Mouse (Mus musculus): ENCODE measurements around the gene Foxp3. TPM values are rescaled to one million over a fixed set of nuclear protein-coding genes. Genes with fewer than 3 reads are reported as not detected.
A peak's percentile ranks its signal among the peaks of the same experiment; 100 is the strongest.

The Foxp3 gene
- total RNA-seq, 2 experiments from 2014 or later = 0.26 TPM; not detected in 1

DNA sequence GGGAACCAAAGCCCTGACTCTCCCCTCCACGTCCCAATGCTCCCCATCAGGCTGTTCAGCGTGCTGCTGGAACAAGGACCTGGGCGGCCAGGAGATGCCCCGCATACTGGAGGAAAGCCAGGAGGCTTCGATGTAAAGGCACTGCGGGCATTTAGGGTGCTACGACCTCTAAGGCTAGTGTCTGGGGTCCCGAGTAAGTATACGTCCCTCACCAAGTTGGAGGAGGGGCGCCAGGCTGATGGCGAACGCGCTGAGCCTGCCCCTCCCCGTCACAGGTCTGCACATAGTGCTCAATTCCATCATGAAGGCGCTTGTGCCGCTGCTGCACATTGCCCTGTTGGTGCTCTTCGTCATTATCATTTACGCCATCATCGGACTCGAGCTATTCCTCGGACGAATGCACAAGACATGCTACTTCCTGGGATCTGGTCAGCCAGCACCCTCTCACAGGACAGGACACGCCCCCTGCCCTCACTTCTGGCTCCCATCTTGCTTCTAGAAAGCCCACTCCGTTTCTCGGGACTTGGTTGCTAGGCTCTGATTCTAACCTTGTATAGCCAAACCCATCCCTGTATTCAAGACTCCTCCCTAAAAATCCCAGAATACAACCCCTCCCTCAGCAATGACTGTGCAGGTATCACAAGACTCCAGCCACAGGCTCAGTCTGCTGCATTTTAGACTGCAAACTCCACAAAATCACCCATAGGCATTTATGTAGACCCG, 37.3 kb downstream of the Foxp3 start:
- intact Hi-C loops (cut with DNase I) = no loop called here
- no peak for DNase-seq

DNA sequence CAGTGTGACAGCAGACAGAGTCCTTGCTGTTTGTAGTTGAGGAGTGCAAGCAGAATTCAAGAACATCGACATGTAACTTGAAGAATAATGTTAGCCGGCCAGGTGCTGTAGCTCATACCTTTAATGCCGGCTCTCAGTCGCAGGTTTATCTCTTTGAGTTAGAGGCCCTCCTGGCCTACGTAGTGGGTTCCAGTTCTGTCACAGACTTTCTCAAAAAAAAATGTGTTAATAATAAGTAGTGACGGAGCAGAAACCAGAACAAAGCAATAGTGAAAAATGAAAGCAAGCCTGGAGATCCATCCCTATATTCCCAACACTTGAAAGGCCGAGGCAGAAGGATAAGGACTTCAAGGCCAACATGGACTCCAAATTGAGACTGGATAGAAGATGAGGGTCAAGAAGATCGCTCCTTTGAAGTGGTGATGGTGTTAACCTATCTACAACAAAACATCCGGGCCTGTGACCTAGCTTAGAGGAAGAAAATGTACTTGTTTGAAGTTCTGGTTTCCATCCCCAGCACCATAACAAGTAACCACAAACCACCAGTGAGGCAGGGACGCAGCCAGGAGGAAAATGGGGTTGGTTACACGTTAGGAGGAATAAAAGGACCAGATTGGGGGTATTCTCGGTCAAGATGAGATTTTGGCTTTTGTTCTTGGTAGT, 44.6 kb downstream of the Foxp3 start:
- no peak for DNase-seq
- intact Hi-C loops (cut with DNase I) = no loop called here

DNA sequence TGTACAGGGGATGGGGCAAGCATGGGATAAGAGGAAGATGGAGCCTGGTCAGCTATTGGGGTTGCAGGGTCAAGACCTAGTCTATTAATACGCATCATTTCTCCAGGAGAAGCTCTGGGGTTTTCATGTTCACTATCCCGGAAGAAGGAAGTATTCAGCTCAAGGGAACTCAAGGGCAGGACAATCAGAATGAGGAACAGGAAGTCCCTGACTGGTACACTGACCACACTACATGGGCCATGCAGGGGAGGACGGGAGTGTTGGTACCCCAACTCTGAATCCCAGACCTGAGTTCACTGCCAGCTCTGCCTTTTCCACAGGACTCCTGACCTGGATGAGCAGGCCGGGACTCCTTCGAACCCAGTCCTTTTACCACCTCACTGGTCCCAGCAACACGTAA, 59.1 kb downstream of the Foxp3 start:
- intact Hi-C loops (cut with DNase I) = no loop called here
- DNase-seq = no peak

DNA sequence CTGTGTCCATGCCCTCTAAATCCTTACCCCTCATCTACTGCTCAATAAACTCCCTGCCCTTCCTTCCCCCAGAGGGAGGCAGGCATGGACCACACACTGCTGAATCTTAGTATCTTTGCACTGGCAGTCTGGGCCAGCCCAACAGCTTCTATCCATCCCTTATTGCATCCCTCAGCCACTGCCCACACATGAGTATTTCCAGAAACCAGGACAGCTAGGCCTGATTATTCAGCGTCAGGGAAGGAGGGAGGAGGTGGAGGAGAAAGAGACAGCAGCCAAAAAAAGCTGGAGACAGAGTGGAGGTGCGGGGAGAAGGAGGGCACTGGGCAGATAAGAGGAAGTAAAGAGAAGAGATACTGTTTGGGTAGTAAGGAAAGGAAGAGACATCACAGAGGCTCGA, 61.7 kb downstream of the Foxp3 start:
- no peak for DNase-seq
- intact Hi-C loops (cut with DNase I) = no loop called here

DNA sequence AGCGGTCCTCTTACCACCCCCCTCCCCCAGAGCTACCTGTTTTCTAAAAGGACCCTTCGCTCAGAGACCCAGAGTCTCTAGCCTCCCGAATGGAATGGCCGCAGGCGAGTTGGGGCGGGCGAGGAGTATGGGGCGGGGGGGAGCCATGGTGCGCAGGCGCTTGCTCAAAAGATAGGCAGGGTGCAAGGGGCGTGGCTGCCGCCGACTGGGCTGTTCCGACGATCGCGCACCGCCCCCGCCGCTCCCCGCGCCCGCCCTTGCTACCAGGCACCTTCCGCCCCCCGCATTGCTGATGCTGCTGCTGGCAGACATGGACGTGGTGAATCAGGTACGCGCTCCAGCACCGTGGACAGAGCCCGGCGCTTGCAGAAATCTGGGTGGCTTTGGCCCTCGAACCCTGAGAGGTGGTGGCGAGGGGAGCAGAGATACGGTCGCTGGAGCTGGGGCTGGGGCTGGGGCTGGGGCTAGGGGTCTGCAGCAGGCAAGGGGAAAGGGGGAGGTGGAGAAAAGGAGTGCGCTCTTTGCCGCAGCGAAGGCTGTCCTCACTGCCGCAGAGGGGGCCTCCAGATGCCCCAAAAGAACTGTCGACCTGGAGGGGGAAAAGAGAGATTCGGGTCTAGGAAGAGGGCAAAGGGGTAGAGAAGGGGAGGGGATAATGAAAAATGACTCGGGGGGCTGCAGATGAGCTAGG, 65.1 kb downstream of the Foxp3 start, which contains the start of gene Syp:
TSS of gene Syp (plus strand) at position 71 of the 691 bp plus-strand sequence.
- intact Hi-C loops (cut with DNase I) = no loop called here
- peak; percentile 90 for DNase-seq

DNA sequence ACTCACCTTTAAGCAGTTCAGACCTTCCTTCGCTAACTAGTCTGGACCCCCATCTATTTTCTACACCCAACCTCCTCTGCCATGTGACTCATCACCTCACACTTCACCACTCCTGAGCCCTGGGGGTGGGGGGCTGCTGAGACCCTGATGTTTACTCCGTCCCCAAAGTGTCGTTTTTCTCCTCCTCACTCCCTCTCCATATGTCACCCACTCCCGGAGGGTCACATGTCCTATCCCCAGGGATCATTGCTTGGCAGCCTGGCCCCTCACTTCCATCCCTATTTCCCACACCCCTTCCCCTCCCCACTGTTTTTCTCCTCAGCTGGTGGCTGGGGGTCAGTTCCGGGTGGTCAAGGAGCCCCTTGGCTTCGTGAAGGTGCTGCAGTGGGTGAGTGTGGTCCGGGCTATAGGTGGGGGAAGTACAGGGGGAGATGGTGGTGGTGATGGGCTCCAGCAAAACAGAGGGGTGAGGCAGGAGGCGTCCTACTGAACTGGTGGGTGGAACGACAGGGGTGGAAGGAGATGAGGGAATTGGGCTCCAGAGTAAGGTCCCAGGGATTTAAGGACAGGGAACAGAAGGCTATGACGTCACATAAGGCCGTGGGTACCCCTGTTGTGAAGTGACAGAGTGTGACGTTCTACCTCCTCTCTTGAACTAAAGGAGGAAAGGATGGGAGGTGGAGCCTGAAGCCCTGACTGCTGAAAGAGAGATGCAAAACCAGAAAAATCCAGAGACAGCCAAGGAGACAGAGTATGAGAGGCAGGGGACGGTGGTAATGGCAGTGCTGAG, 66.3 kb downstream of the Foxp3 start:
- intact Hi-C loops (cut with DNase I) = loop anchor here (10.0 kb wide), 2 partner anchors 165 to 215 kb away; no protein-coding TSS in a partner anchor
- DNase-seq = peak; percentile 47

DNA sequence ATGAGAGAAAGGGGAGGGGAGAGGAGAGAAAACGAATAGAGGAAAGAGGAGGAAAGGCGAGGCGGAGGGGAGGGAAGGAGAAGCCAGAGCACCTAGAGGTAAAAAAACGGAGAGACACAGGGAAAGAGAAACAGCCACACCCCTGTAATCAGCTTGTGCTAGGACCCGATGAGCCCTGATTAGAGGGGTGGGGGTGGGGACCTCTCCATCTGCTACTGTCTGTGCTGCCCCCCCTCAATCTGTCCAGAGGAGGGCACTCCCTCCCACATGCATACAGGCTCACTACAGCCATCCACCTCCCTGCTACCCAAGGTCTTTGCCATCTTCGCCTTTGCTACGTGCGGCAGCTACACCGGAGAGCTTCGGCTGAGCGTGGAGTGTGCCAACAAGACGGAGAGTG, 67.3 kb downstream of the Foxp3 start:
- peak; percentile 33 for DNase-seq
- intact Hi-C loops (cut with DNase I) = loop anchor here (10.0 kb wide), 2 partner anchors 166 to 216 kb away; no protein-coding TSS in a partner anchor

Other genes with a start within 250 kb of the Foxp3 start
- 10 to 100 TPM; 15.7 to 16.1 TPM for gene Usp27x, start 197.8 kb upstream of the Foxp3 start, total RNA-seq (2021)
- 10 to 100 TPM in 1 of 2 experiments, 1 to 10 TPM in 1; 9.2 to 10.0 TPM for gene Ppp1r3f, start 639 bp downstream of the Foxp3 start, total RNA-seq (2021)
- 10 to 100 TPM; 24.8 to 26.3 TPM for gene Ccdc22, start 31.9 kb downstream of the Foxp3 start, total RNA-seq (2021)
- gene Cacna1f, start 33.4 kb downstream of the Foxp3 start, total RNA-seq (2021) = under 1 TPM in 1 of 2 experiments, not detected in 1; 0.22 TPM
- gene Syp, start 64.8 kb downstream of the Foxp3 start, total RNA-seq (2021) = 100 to 1,000 TPM; 573 to 717 TPM
- gene Prickle3, start 83.6 kb downstream of the Foxp3 start, total RNA-seq (2021) = 1 to 10 TPM; 1.4 to 1.9 TPM
- 10 to 100 TPM; 19.3 to 26.5 TPM for gene Plp2, start 97.7 kb downstream of the Foxp3 start, total RNA-seq (2021)
- under 1 TPM; 0.22 to 0.38 TPM for gene Magix, start 107.6 kb downstream of the Foxp3 start, total RNA-seq (2021)
- gene Gpkow, start 123.5 kb downstream of the Foxp3 start, total RNA-seq (2021) = 10 to 100 TPM; 39.0 to 42.0 TPM
- 10 to 100 TPM; 32.0 to 34.9 TPM for gene Wdr45, start 140.7 kb downstream of the Foxp3 start, total RNA-seq (2021)
- under 1 TPM in 1 of 2 experiments, not detected in 1; 0.60 TPM for gene Gm45208, start 148.6 kb downstream of the Foxp3 start, total RNA-seq (2021)
- 10 to 100 TPM; 70.0 to 84.0 TPM for gene Praf2, start 154.8 kb downstream of the Foxp3 start, total RNA-seq (2021)
- 10 to 100 TPM; 56.2 to 65.4 TPM for gene Ccdc120, start 177.3 kb downstream of the Foxp3 start, total RNA-seq (2021)
- 10 to 100 TPM; 24.0 to 29.0 TPM for gene Tfe3, start 188.9 kb downstream of the Foxp3 start, total RNA-seq (2021)
- gene Gripap1, start 216.1 kb downstream of the Foxp3 start, total RNA-seq (2021) = 10 to 100 TPM; 79.8 to 81.2 TPM
- 10 to 100 TPM; 10.9 to 12.9 TPM for gene Kcnd1, start 248.6 kb downstream of the Foxp3 start, total RNA-seq (2021)